Mouse (Mus musculus) E14TG2a.4 (cell line): ENCODE data around the gene Sox5.

ENCODE experiments used
- CTCF ChIP-seq: conservative IDR thresholded peaks from 2 replicates; pipeline ENCODE4 v1.5.1; 2014; ENCODE audit warnings: low read length
- POU5F1 ChIP-seq: IDR thresholded peaks from 2 replicates; pipeline ENCODE4 v1.6.1; 2014; ENCODE audit warnings: low read length, borderline replicate concordance

DNA sequence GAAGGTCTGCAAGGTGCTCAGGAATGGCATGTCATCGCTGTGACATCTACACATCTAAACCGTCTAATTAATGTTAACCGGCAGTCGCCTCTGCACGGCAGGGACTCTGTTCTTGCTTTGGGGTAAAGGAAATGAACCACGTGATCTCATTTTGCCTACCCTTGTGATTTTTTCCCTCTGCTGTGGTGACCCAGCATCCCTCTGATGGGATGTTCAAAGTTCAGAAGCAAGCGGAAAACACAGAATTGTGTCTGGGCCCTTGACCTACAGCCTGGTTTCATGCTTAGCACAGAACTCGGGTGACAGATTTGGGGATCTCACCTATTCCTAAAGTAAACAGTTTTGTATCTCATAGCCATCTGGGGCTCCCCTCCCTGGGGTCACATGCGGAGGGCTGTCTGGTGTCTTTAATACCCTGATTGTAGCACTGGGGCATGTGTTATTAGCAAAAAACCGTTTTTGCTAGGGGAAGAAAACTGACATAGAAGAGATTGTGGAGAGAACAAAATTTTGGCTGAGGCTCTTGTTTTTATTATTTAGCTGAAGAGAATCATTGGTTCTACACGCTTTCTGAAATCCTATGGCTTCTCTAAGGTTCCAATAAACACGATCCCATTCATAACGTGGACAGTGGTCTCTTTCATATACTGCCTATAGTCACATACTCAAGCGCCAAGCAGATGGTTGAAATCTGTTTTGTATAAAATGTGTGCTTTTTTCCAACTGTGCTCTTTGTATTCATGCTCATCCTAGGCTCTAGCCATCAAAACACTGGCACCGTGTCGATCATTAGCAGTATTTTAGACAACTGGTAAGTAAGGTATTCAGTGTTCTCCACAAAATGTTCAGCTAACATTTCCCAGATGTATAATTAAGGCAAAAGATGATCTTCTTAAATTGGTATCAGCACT is 584.3 kb downstream of the Sox5 start:
- no peak for TF ChIP-seq CTCF
- TF ChIP-seq POU5F1, result no peak
